Comparison of ENCODE assay signal across 10 mouse cellular contexts in genomic region chr4:142071243-142071991, GRCm38 (mm10). TPM values are rescaled to one million over a fixed set of nuclear protein-coding genes. Genes with fewer than 3 reads are reported as not detected.
DNase-seq lines count a peak whose midpoint lies in the region; ATAC-seq and TF ChIP-seq lines count a peak whose summit lies in the region.
"Had no signal": no experiment of that assay in that cellular context is flagged by ENCODE, and none has a peak within 500 bp of the region (broad histone marks: within the 10 kb centered on the region; RNA-seq: fewer than 3 reads in every experiment).

No protein-coding gene starts in this region.

- TF ChIP-seq EP300 in liver, postnatal 0 days (IDR thresholded peaks at IDR 0.05; ENCODE audit: low read depth): no peak

- no peak for DNase-seq in kidney, adult 2 months
- no peak for DNase-seq in kidney, adult 9 months
- DNase-seq in brain, adult 2 months (ENCODE audit: low read depth, low spot score): peak; percentile 81
- no peak for DNase-seq in liver, postnatal 0 days
- no peak for DNase-seq in layer of hippocampus, adult 18-20 months (ENCODE audit: low spot score in 2 of 2)
- no peak for DNase-seq in layer of hippocampus, postnatal 10 days (ENCODE audit: low spot score in 2 of 2)
- DNase-seq in lung, postnatal 4 days: no peak
- DNase-seq: layer of hippocampus, adult 9-11 months had no signal

- H3K4me1 ChIP-seq in kidney, adult 2 months (ENCODE audit: control insufficient read depth, insufficient read depth, low read length): peaks cover 40% of the 10 kb centered on the region
- peaks cover 47% of the 10 kb centered on the region for H3K4me1 ChIP-seq in embryonic facial prominence, embryonic 12.5 days
- peaks cover 38% of the 10 kb centered on the region for H3K4me1 ChIP-seq in liver, postnatal 0 days (ENCODE audit: insufficient read depth)

- peak overlapping the region; percentile 84 for H3K27ac ChIP-seq in kidney, adult 2 months (ENCODE audit: insufficient read depth, low read depth, low read length)
- H3K27ac ChIP-seq in embryonic facial prominence, embryonic 12.5 days: peak overlapping the region; percentile 63
- peak overlapping the region; percentile 88 for H3K27ac ChIP-seq in liver, postnatal 0 days (ENCODE audit: low read depth)
- H3K27ac ChIP-seq: neural tube, embryonic 12.5 days had no signal

- no peak for TF ChIP-seq CTCF in kidney, adult 2 months (conservative IDR thresholded peaks at IDR 0.05; ENCODE audit: insufficient read depth, insufficient read length, low read depth, low read length)
- TF ChIP-seq CTCF in liver, postnatal 0 days (IDR thresholded peaks at IDR 0.05; ENCODE audit: low read depth): no peak

- H3K4me3 ChIP-seq in kidney, adult 2 months (ENCODE audit: insufficient read depth, low read depth, low read length): no peak overlapping the region
- H3K4me3 ChIP-seq in embryonic facial prominence, embryonic 12.5 days: no peak overlapping the region
- no peak overlapping the region for H3K4me3 ChIP-seq in liver, postnatal 0 days (ENCODE audit: low read depth, low read length)
- H3K4me3 ChIP-seq: neural tube, embryonic 12.5 days had no signal

- no peak for ATAC-seq in embryonic facial prominence, embryonic 12.5 days (ENCODE audit: insufficient number of reproducible peaks, insufficient read depth, low FRiP score, low TSS enrichment)
- ATAC-seq in liver, postnatal 0 days: peak; percentile 26

- WGBS in kidney, adult 2 months: 22% methylated on average over 18 of the region's 18 CpGs
- 7% methylated on average over 18 of the region's 18 CpGs for WGBS in embryonic facial prominence, embryonic 12.5 days
- 13% methylated on average over 18 of the region's 18 CpGs for WGBS in liver, postnatal 0 days (ENCODE audit: insufficient replicate concordance)

- 0 out of 2 replicates have a peak overlapping the region, but pooled peaks have one; percentile 7 for H3K4me2 ChIP-seq in embryonic facial prominence, embryonic 12.5 days (replicated peaks)
- H3K4me2 ChIP-seq in liver, postnatal 0 days (ENCODE audit: low read depth, low read length): no peak overlapping the region
- H3K4me2 ChIP-seq: neural tube, embryonic 12.5 days had no signal

- no peak overlapping the region for H3K9ac ChIP-seq in embryonic facial prominence, embryonic 12.5 days
- no peak overlapping the region for H3K9ac ChIP-seq in liver, postnatal 0 days (replicated peaks)
- H3K9ac ChIP-seq: neural tube, embryonic 12.5 days had no signal

- TF ChIP-seq POLR2A in kidney, adult 2 months (IDR thresholded peaks at IDR 0.05; ENCODE audit: low read depth, low read length): no peak

- H3K36me3 ChIP-seq in kidney, adult 2 months (ENCODE audit: control insufficient read depth, insufficient read depth, low read length): no peaks in the 10 kb centered on the region
- no peaks in the 10 kb centered on the region for H3K36me3 ChIP-seq in embryonic facial prominence, embryonic 12.5 days
- no peaks in the 10 kb centered on the region for H3K36me3 ChIP-seq in liver, postnatal 0 days (replicated peaks; ENCODE audit: insufficient read depth, low read length)
- H3K36me3 ChIP-seq: neural tube, embryonic 12.5 days had no signal

- H3K27me3 ChIP-seq in kidney, adult 2 months (replicated peaks; ENCODE audit: control insufficient read depth, insufficient read depth, low read length): no peaks in the 10 kb centered on the region
- H3K27me3 ChIP-seq in embryonic facial prominence, embryonic 12.5 days: no peaks in the 10 kb centered on the region
- H3K27me3 ChIP-seq in liver, postnatal 0 days (ENCODE audit: insufficient read depth, low read length): no peaks in the 10 kb centered on the region
- H3K27me3 ChIP-seq: neural tube, embryonic 12.5 days had no signal

- H3K9me3 ChIP-seq in embryonic facial prominence, embryonic 12.5 days: no peaks in the 10 kb centered on the region
- H3K9me3 ChIP-seq in liver, postnatal 0 days (ENCODE audit: low read length): no peaks in the 10 kb centered on the region
- H3K9me3 ChIP-seq: neural tube, embryonic 12.5 days had no signal

RNA-seq across cellular contexts. Expression of gene Tmem51, which starts 12.7 kb away (rescaled TPM):
- polyA plus RNA-seq in kidney, adult 2 months (2012; rRNA removed): 59.6 and 60.4 TPM in 2 replicates
- 10.8 and 12.2 TPM in 2 replicates for polyA plus RNA-seq in embryonic facial prominence, embryonic 12.5 days (2016; fragmentation: Nextera tagmentation; extraction: Ambion mirVana)
- polyA plus RNA-seq in liver, postnatal 0 days (2015; fragmentation: Nextera tagmentation; extraction: Ambion mirVana): 13.7 and 15.7 TPM in 2 replicates
- total RNA-seq in layer of hippocampus, adult 18-20 months (2021): 1 to 10 TPM; 3.5 to 4.5 TPM
- 1 to 10 TPM; 7.7 TPM for total RNA-seq in layer of hippocampus, postnatal 10 days (2021)

RNA-seq across cellular contexts. Expression of gene Fhad1, which starts 56.5 kb away (rescaled TPM):
- 0.18 and 0.28 TPM in 2 replicates for polyA plus RNA-seq in kidney, adult 2 months (2012; rRNA removed)
- polyA plus RNA-seq in embryonic facial prominence, embryonic 12.5 days (2016; fragmentation: Nextera tagmentation; extraction: Ambion mirVana): 1.9 and 2.2 TPM in 2 replicates
- polyA plus RNA-seq in liver, postnatal 0 days (2015; fragmentation: Nextera tagmentation; extraction: Ambion mirVana): 0.71 and 1.0 TPM in 2 replicates
- 10 to 100 TPM; 12.8 to 13.1 TPM for total RNA-seq in layer of hippocampus, adult 18-20 months (2021)
- 1 to 10 TPM; 2.1 to 3.5 TPM for total RNA-seq in layer of hippocampus, postnatal 10 days (2021)
